Mouse (Mus musculus): ENCODE results near the gene Git2.

- TF ChIP-seq CTCF (IDR thresholded peaks at IDR 0.05; ENCODE audit: insufficient read depth, low read depth, low read length) (no peak), POLR2A (IDR thresholded peaks at IDR 0.05; ENCODE audit: insufficient read depth, low read depth, low read length) (no peak)
Observed at GRCm38 (mm10) chr5:114688703-114689102, 86.6 kb downstream of the Git2 start.

All from olfactory bulb, adult 2 months (tissue).